In genomic region chr10:117732962-117733592, GRCm38 (mm10) we compare ENCODE assay signal across 21 mouse cellular contexts.
"Had no signal": no experiment of that assay in that cellular context is flagged by ENCODE, and none has a peak within 500 bp of the region (broad histone marks: within the 10 kb centered on the region; RNA-seq: fewer than 3 reads in every experiment).

No protein-coding gene starts in this region.

- H3K9me3 ChIP-seq: limb, embryonic 12.5 days; limb, embryonic 15.5 days; megakaryocyte, embryonic 14.5 days; midbrain, embryonic 10.5 days; neural tube, embryonic 12.5 days; neural tube, embryonic 15.5 days had no signal

- H3K4me3 ChIP-seq: limb, embryonic 12.5 days; limb, embryonic 15.5 days; megakaryocyte, embryonic 14.5 days; midbrain, embryonic 10.5 days; neural tube, embryonic 12.5 days; neural tube, embryonic 15.5 days had no signal

- H3K27me3 ChIP-seq: limb, embryonic 12.5 days; limb, embryonic 15.5 days; neural tube, embryonic 12.5 days; neural tube, embryonic 15.5 days had no signal

- ATAC-seq: lung, postnatal 0 days had no signal

- H3K27ac ChIP-seq: limb, embryonic 12.5 days; limb, embryonic 15.5 days; macrophage; midbrain, embryonic 10.5 days; neural tube, embryonic 12.5 days; neural tube, embryonic 15.5 days; stomach, postnatal 0 days had no signal

- H3K4me1 ChIP-seq: limb, embryonic 12.5 days; midbrain, embryonic 10.5 days; neural tube, embryonic 12.5 days; neural tube, embryonic 15.5 days had no signal

- H3K9ac ChIP-seq: limb, embryonic 12.5 days; limb, embryonic 15.5 days; lung, embryonic 14.5 days; neural tube, embryonic 12.5 days; neural tube, embryonic 15.5 days had no signal

- DNase-seq: kidney, adult 11 months; kidney, adult 8-10 months; kidney, postnatal 14 days; kidney, postnatal 4 days; left cerebral cortex, postnatal 4 days; lung, embryonic 14.5 days; midbrain, embryonic 14.5 days; right cerebral cortex, adult 18-20 months; right cerebral cortex, postnatal 14 days; right cerebral cortex, postnatal 4 days; thymus, adult 2 months; thymus, postnatal 14 days had no signal

- H3K4me2 ChIP-seq: limb, embryonic 12.5 days; limb, embryonic 15.5 days; lung, embryonic 14.5 days; neural tube, embryonic 12.5 days; neural tube, embryonic 15.5 days had no signal
